Comparison of ENCODE assay signal across 35 mouse cellular contexts in genomic region chr15:12968815-12969214, GRCm38 (mm10).
"Had no signal": no experiment of that assay in that cellular context is flagged by ENCODE, and none has a peak within 500 bp of the region (broad histone marks: within the 10 kb centered on the region; RNA-seq: fewer than 3 reads in every experiment).

No protein-coding gene starts in this region.

- DNase-seq: heart, postnatal 10 days; heart, postnatal 14 days; heart, postnatal 36 days; heart, postnatal 4 days; kidney, adult 11 months; kidney, adult 18-20 months; kidney, adult 2 months; kidney, adult 8-10 months; kidney, adult 9 months; kidney, postnatal 10 days; kidney, postnatal 14 days; kidney, postnatal 25 days; kidney, postnatal 36 days; kidney, postnatal 4 days; layer of hippocampus, adult 9-11 months; layer of hippocampus, postnatal 36 days had no signal

- H3K9me3 ChIP-seq: heart, embryonic 10.5 days; heart, embryonic 12.5 days; heart, embryonic 13.5 days; heart, embryonic 15.5 days; hindbrain, embryonic 10.5 days; hindbrain, embryonic 12.5 days; hindbrain, embryonic 13.5 days; hindbrain, embryonic 15.5 days; intestine, embryonic 15.5 days; kidney, embryonic 15.5 days had no signal

- H3K4me2 ChIP-seq: heart, embryonic 12.5 days; heart, embryonic 13.5 days; heart, embryonic 15.5 days; hindbrain, embryonic 12.5 days; hindbrain, embryonic 13.5 days; hindbrain, embryonic 14.5 days; hindbrain, embryonic 15.5 days; intestine, embryonic 15.5 days; kidney, embryonic 15.5 days had no signal

- H3K27ac ChIP-seq: heart, embryonic 10.5 days; heart, embryonic 13.5 days; heart, embryonic 15.5 days; hindbrain, embryonic 10.5 days; hindbrain, embryonic 12.5 days; hindbrain, embryonic 13.5 days; hindbrain, embryonic 14.5 days; hindbrain, embryonic 15.5 days; hindbrain, postnatal 0 days; intestine, embryonic 15.5 days; kidney, embryonic 15.5 days; kidney, postnatal 0 days; layer of hippocampus, adult 2 months; left cerebral cortex, adult 2 months had no signal

- H3K9ac ChIP-seq: heart, embryonic 12.5 days; heart, embryonic 13.5 days; heart, embryonic 15.5 days; hindbrain, embryonic 12.5 days; hindbrain, embryonic 13.5 days; hindbrain, embryonic 14.5 days; hindbrain, embryonic 15.5 days; intestine, embryonic 15.5 days; kidney, embryonic 15.5 days had no signal

- ATAC-seq: hindbrain, embryonic 16.5 days; hindbrain, postnatal 0 days; inflammation-experienced regulatory T-cells, adult 6 months; intestine, embryonic 15.5 days; intestine, embryonic 16.5 days; intestine, postnatal 0 days had no signal

- H3K4me3 ChIP-seq: heart, embryonic 10.5 days; heart, embryonic 12.5 days; heart, embryonic 13.5 days; heart, embryonic 15.5 days; hindbrain, embryonic 10.5 days; hindbrain, embryonic 12.5 days; hindbrain, embryonic 13.5 days; hindbrain, embryonic 15.5 days; intestine, embryonic 15.5 days; kidney, embryonic 15.5 days; layer of hippocampus, adult 2 months; left cerebral cortex, adult 2 months had no signal

- H3K4me1 ChIP-seq: heart, embryonic 10.5 days; heart, embryonic 15.5 days; hindbrain, embryonic 10.5 days; hindbrain, embryonic 12.5 days; hindbrain, embryonic 13.5 days; hindbrain, embryonic 15.5 days; intestine, embryonic 15.5 days; kidney, embryonic 15.5 days had no signal

- H3K27me3 ChIP-seq: heart, embryonic 12.5 days; heart, embryonic 13.5 days; heart, embryonic 15.5 days; hindbrain, embryonic 12.5 days; hindbrain, embryonic 13.5 days; hindbrain, embryonic 15.5 days; intestine, embryonic 15.5 days; kidney, embryonic 15.5 days had no signal

- H3K36me3 ChIP-seq: heart, embryonic 10.5 days; heart, embryonic 12.5 days; heart, embryonic 13.5 days; heart, embryonic 15.5 days; hindbrain, embryonic 10.5 days; hindbrain, embryonic 12.5 days; hindbrain, embryonic 13.5 days; hindbrain, embryonic 15.5 days; intestine, embryonic 15.5 days; kidney, embryonic 15.5 days had no signal
